Mouse (Mus musculus) liver, postnatal 0 days (tissue): ENCODE data around the gene Spty2d1.

Experiments used
- CTCF ChIP-seq: sonication (generic); IDR thresholded peaks from 2 replicates; pipeline ENCODE4 v1.5.1; 2016; ENCODE audit warnings: antibody characterized with exemption, low read depth
- EP300 ChIP-seq: IDR thresholded peaks from 2 replicates; pipeline ENCODE4 v1.6.1; 2016; ENCODE audit warnings: antibody characterized with exemption, low read depth, mild to moderate bottlenecking

- TF ChIP-seq CTCF (no peak), EP300 (no peak)
Observed at GRCm38 (mm10) chr7:46969898-46970297, 38.3 kb downstream of the Spty2d1 start.
